Mouse (Mus musculus): Measurements from ENCODE around the gene Olfr112.

- TF ChIP-seq EP300 (IDR thresholded peaks at IDR 0.05), result no peak
- no peak for TF ChIP-seq CTCF (IDR thresholded peaks at IDR 0.05)
Observed at GRCm38 (mm10) chr17:37541454-37542119, 27.7 kb downstream of the Olfr112 start.
